Mouse (Mus musculus): ENCODE data around the gene Wdr81.

The Wdr81 gene

DNA sequence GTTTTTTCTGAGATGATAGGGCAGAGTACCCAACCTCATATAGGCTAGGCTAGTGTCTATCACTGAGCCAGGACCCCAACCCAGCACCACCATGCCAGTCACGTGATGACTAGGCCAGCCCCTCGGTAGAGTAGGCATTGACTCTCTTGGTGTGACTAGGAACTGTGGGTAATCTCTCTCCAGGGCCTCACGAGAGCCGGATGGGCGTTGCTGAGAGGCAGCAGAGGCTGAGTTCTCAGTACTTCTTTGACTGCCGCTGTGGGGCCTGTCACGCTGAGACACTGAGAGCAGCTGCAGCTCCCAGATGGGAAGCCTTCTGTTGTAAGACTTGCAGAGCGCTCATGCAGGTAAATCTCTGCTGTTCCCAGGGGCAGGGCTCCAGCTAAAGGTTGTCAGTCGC lies 54.4 kb downstream of the Wdr81 start:
- in situ Hi-C loops (cut with MboI, MseI), result no loop called here

DNA sequence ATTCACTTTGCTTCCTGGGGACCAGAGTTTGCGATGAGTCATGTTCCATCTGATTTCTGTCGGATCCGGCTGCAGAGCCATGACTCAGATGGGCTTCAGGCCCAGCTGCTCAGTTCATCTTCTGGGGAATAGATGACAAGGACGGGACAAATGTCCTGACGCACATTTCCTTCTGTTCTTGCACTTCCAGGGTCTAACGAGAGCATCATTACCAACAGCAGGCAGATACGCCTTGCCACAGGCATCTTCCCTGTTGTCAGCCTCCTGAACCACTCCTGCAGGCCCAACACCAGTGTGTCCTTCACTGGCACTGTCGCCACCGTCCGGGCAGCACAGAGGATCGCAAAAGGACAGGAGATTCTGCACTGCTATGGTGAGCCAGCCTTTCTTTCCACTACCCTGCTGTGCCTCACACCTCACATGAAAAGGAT lies 55.1 kb downstream of the Wdr81 start:
- in situ Hi-C loops (cut with MboI, MseI), result loop anchor here (10.0 kb wide), 1 partner anchor 935 kb away; no protein-coding TSS in a partner anchor

DNA sequence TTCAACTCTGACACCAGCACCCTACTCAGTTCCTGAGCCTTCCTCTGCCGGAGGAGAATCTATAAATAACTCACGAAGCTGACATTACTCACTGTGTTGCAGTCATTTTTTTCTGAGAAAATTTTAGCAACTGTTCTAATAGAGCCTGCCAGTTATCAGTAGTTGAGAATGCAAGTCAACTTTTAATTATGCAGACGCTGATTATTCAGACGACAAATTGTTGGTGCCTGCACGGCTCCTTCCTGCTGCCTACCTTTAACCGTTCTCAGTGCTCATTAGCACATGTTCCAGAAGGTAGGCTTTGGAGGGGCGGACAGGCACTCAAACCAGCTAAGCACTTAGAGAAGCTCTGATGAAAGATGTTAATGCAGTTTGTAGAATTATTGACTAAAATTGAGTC lies 57.1 kb downstream of the Wdr81 start:
- in situ Hi-C loops (cut with MboI, MseI), result loop anchor here (10.0 kb wide), 1 partner anchor 933 kb away; no protein-coding TSS in a partner anchor

DNA sequence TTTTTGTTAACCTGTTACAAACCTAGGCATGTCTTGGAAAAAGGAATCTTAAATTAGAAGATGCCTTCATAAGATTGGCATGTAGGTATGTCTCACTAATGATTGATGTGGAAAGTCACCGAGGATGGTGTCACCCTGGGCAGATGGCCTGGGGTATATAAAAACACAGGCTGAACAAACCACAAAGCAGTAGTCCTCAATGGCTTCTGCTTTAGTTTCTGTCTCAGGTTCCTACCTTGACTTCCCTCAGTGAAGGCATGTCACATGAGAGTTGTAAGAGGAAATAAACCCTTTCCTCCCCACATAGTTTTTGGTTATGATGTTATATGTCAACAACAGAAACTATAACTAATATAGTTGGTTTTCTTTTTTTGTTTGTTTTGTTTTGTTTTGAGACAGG lies 58.9 kb downstream of the Wdr81 start:
- in situ Hi-C loops (cut with MboI, MseI), result loop anchor here (10.0 kb wide), 1 partner anchor 931 kb away; no protein-coding TSS in a partner anchor

All from T-helper 1 cell (primary cell).